Mouse (Mus musculus) liver, postnatal 0 days (tissue): ENCODE results near the gene Gm7694.

ENCODE experiments used
- CTCF ChIP-seq: sonication (generic); IDR thresholded peaks from 2 replicates; pipeline ENCODE4 v1.5.1; 2016; ENCODE audit warnings: antibody characterized with exemption, low read depth
- EP300 ChIP-seq: IDR thresholded peaks from 2 replicates; pipeline ENCODE4 v1.6.1; 2016; ENCODE audit warnings: antibody characterized with exemption, low read depth, mild to moderate bottlenecking

DNA sequence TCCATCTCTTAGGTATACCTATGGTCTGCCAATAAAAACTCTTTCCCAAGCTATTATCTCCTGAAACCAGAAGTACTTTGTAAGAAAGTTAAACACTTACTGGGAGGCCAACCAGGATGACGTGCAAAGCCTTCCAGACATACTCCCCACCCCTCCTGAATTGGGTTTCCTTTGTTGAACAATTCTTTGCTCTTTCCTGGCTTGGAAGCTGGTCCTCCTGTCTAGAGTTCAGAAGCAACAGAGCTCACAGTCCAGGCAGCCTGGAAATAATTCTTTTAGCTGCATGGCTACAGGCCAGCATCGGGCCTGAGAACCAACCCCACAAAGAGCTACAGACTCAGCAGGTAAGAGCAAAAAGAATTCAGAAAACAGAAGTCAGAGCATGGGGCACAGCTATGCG is 40.1 kb upstream of the Gm7694 start:
- TF ChIP-seq CTCF (no peak), EP300 (no peak)
